Mouse (Mus musculus): ENCODE data around the gene Atl3.
A peak's percentile ranks its signal among the peaks of the same experiment; 100 is the strongest.

The Atl3 gene

GRCm38 (mm10) chr19:7493352-7494186, at the start of gene Atl3:
Gene Atl3, plus strand, starts transcription at chr19:7494040.
- no peak for DNase-seq (ENCODE audit: extremely low read depth, low read depth, low spot score)

GRCm38 (mm10) chr19:7445105-7445504, 48.7 kb upstream of the Atl3 start:
- DNase-seq (ENCODE audit: extremely low read depth, low read depth, low spot score): no peak

DNA sequence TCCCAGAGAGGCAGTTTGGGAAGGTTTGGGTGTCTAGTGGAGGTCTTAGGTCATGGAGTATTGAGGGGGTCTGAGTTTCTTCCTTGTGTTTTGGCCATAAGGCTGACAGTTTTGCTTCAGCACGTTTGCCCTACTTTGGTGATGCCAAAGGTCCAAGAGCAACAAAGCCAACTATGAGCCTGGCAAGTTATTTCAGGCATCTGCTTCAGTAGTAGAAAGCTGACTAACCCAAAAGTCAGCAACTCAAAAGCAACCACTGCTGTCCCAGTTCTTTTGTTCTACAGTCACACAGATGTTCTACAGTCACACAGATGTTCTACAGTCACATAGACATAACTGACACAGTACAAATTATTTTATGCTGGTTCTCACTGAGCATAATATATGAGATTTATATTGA, 48.2 kb upstream of the Atl3 start:
- DNase-seq (ENCODE audit: extremely low read depth, low read depth, low spot score): no peak

GRCm38 (mm10) chr19:7456803-7457202, 37.0 kb upstream of the Atl3 start:
- peak; percentile 47 for DNase-seq (ENCODE audit: extremely low read depth, low read depth, low spot score)

GRCm38 (mm10) chr19:7458901-7459300, 34.9 kb upstream of the Atl3 start:
- no peak for DNase-seq (ENCODE audit: extremely low read depth, low read depth, low spot score)

DNA sequence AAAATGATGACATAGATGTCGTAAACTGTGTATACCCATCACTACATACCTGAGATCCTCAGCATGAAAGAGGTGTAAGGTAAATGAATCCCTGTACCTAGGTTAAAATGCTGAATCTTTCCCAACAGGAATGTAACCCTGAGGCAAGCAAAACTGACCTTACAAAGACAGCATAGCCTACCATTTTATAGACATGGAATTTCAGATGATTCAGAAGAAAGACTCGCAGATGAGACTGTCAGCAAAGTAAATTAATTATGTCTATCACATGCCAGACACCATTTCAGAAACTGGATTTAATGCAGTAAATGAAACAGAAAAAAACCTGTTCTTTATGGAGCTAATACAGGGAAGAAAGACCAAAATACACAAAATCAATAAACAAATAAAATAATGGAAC, 34.5 kb upstream of the Atl3 start:
- no peak for DNase-seq (ENCODE audit: extremely low read depth, low read depth, low spot score)

GRCm38 (mm10) chr19:7467915-7468314, 25.9 kb upstream of the Atl3 start:
- no peak for DNase-seq (ENCODE audit: extremely low read depth, low read depth, low spot score)

GRCm38 (mm10) chr19:7470643-7471042, 23.2 kb upstream of the Atl3 start:
- no peak for DNase-seq (ENCODE audit: extremely low read depth, low read depth, low spot score)

GRCm38 (mm10) chr19:7479751-7480248, 14.0 kb upstream of the Atl3 start:
- no peak for DNase-seq (ENCODE audit: extremely low read depth, low read depth, low spot score)

- DNase-seq (ENCODE audit: extremely low read depth, low read depth, low spot score): no peak
These were observed 12.1 kb upstream of the Atl3 start for GRCm38 (mm10) chr19:7481541-7482265.

GRCm38 (mm10) chr19:7482266-7482598, 11.6 kb upstream of the Atl3 start:
- no peak for DNase-seq (ENCODE audit: extremely low read depth, low read depth, low spot score)

- no peak for DNase-seq (ENCODE audit: extremely low read depth, low read depth, low spot score)
These were observed 11.0 kb upstream of the Atl3 start, which contains the start of gene Rtn3 for GRCm38 (mm10) chr19:7482599-7483511. Gene Rtn3, minus strand, starts transcription at chr19:7483281.

DNA sequence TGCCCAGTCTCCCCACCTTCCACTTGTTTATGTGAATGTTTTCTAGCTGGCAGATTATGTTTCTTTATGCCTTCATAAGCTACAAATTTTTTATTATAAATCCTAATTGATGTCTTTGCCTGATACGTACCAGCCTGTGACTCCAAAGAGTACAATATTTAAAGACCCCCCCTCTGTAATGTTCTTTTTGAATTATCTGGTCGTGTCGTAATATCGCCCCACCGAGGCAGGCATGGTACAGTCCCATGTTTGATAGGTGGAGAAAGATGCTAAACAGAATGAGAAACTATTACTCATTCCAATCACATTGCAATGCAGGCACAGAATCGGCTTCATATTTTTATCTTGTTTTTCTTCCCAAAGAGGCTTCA, 10.3 kb upstream of the Atl3 start:
- no peak for DNase-seq (ENCODE audit: extremely low read depth, low read depth, low spot score)

GRCm38 (mm10) chr19:7484076-7484475, 9.8 kb upstream of the Atl3 start:
- no peak for DNase-seq (ENCODE audit: extremely low read depth, low read depth, low spot score)

- no peak for DNase-seq (ENCODE audit: extremely low read depth, low read depth, low spot score)
These were observed 6.2 kb upstream of the Atl3 start for GRCm38 (mm10) chr19:7487680-7488079.

- no peak for DNase-seq (ENCODE audit: extremely low read depth, low read depth, low spot score)
These were observed 1.9 kb upstream of the Atl3 start for GRCm38 (mm10) chr19:7491960-7492359.

DNA sequence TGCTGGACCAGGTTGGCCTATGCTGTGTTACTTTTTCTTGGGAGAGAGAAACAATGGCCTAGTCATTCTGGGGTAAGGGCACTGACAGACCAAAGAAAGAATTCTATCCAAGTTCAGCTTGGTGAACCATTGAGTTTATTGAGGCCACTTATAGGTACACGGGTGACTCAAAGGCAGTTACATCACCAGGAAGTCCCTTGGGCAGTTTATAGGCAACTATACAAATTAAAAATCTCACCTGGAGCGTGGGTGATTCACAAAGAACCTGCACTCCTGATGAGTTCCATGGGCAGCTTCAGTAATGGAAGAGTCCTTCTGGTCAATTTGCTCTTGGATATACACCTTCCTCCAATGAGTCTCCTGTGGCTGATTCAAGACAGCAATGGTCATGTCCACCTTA, 1.2 kb upstream of the Atl3 start:
- no peak for DNase-seq (ENCODE audit: extremely low read depth, low read depth, low spot score)

- DNase-seq (ENCODE audit: extremely low read depth, low read depth, low spot score): no peak
These were observed 561 bp downstream of the Atl3 start for GRCm38 (mm10) chr19:7494187-7495015.

- DNase-seq (ENCODE audit: extremely low read depth, low read depth, low spot score): no peak
These were observed 1.6 kb downstream of the Atl3 start for GRCm38 (mm10) chr19:7495221-7496038.

Data from fat pad, adult 2 months (tissue).